Mouse (Mus musculus): ENCODE measurements around the gene Pamr1. TPM values are rescaled to one million over a fixed set of nuclear protein-coding genes. Genes with fewer than 3 reads are reported as not detected.
A peak's percentile ranks its signal among the peaks of the same experiment; 100 is the strongest.

Gene Pamr1
- polyA plus RNA-seq, 1 experiment from 2014 or later, result 3.8 TPM

DNA sequence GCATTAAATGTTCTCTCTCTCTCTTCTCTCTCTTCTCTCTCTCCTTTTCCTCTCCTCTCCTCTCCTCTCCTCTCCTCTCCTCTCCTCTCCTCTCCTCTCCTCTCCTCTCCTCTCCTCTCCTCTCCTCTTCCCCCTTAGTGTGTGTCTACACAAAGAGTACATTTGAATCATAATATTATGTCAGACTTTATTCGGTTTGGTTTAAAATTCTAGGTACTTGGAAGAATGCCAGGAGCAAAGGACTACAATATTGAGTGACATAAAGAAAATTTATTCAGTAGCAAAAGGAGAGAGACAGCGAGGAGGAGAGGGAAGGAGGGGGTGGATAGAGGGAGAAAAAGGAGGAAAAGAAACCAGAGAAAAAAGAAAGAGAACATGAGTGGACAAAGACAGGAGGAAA is 88.9 kb downstream of the Pamr1 start:
- H3K27me3 ChIP-seq (ENCODE audit: control insufficient read depth, insufficient read depth, low read length), result no peaks in the 10 kb centered on the region
- ATAC-seq (ENCODE audit: insufficient read depth, low FRiP score, low TSS enrichment), result no peak
- H3K4me2 ChIP-seq (ENCODE audit: low read depth), result no peak overlapping the region
- no peak overlapping the region for H3K27ac ChIP-seq (ENCODE audit: low read depth, low read length)
- DNase-seq (ENCODE audit: low spot score), result no peak
- WGBS, result 68% methylated on average over 2 of the region's 2 CpGs
- no peaks in the 10 kb centered on the region for H3K36me3 ChIP-seq (ENCODE audit: control insufficient read depth, insufficient read depth, low read length)
- no peaks in the 10 kb centered on the region for H3K4me1 ChIP-seq (ENCODE audit: control insufficient read depth, insufficient read depth, low read length)
- H3K9ac ChIP-seq (ENCODE audit: low read length), result no peak overlapping the region
- H3K4me3 ChIP-seq (ENCODE audit: low read depth, low read length), result no peak overlapping the region
- H3K9me3 ChIP-seq (ENCODE audit: control insufficient read depth, low read length), result no peaks in the 10 kb centered on the region

GRCm38 (mm10) chr2:102648845-102649500 is 99.2 kb downstream of the Pamr1 start:
- no peak overlapping the region for H3K4me3 ChIP-seq (ENCODE audit: low read depth, low read length)
- no peaks in the 10 kb centered on the region for H3K9me3 ChIP-seq (ENCODE audit: control insufficient read depth, low read length)
- no peak overlapping the region for H3K27ac ChIP-seq (ENCODE audit: low read depth, low read length)
- WGBS, result 84% methylated on average over 10 of the region's 10 CpGs
- no peak overlapping the region for H3K9ac ChIP-seq (ENCODE audit: low read length)
- ATAC-seq (ENCODE audit: insufficient read depth, low FRiP score, low TSS enrichment) (no peak), DNase-seq (ENCODE audit: low spot score) (no peak)
- H3K4me2 ChIP-seq (ENCODE audit: low read depth), result no peak overlapping the region
- H3K36me3 ChIP-seq (ENCODE audit: control insufficient read depth, insufficient read depth, low read length), result no peaks in the 10 kb centered on the region
- no peaks in the 10 kb centered on the region for H3K27me3 ChIP-seq (ENCODE audit: control insufficient read depth, insufficient read depth, low read length)
- H3K4me1 ChIP-seq (ENCODE audit: control insufficient read depth, insufficient read depth, low read length), result no peaks in the 10 kb centered on the region

DNA sequence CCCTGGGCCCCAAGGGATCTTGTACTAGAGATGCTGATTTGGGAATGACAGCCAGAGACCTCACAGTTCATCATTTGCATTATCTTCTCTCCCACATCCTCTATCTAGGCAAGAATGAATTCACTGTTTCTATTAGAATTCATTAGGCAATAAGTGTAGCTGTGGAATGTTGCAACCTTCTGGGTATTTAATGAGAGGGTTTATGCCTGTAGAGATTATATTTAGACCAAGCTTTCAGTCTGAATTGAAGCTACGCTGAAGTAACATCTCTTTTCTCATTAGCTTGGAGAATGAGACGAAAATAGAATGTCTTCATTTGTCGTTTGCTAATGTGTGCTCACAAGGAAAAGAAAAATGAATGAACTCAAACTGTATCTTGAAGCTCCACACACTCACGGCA is 100.5 kb downstream of the Pamr1 start:
- 89% methylated on average over 4 of the region's 4 CpGs for WGBS
- H3K27me3 ChIP-seq (ENCODE audit: control insufficient read depth, insufficient read depth, low read length), result no peaks in the 10 kb centered on the region
- DNase-seq (ENCODE audit: low spot score), result no peak

GRCm38 (mm10) chr2:102655966-102656725 is 106.3 kb downstream of the Pamr1 start:
- DNase-seq (ENCODE audit: low spot score) (peak; percentile 48), ATAC-seq (ENCODE audit: insufficient read depth, low FRiP score, low TSS enrichment) (peak; percentile 64)
- Histone ChIP-seq H3K9me3 (ENCODE audit: control insufficient read depth, low read length) (no peaks in the 10 kb centered on the region), H3K4me3 (ENCODE audit: low read depth, low read length) (no peak overlapping the region), H3K27me3 (ENCODE audit: control insufficient read depth, insufficient read depth, low read length) (no peaks in the 10 kb centered on the region), H3K9ac (ENCODE audit: low read length) (no peak overlapping the region), H3K4me2 (ENCODE audit: low read depth) (no peak overlapping the region), H3K36me3 (ENCODE audit: control insufficient read depth, insufficient read depth, low read length) (no peaks in the 10 kb centered on the region), H3K27ac (ENCODE audit: low read depth, low read length) (no peak overlapping the region), H3K4me1 (ENCODE audit: control insufficient read depth, insufficient read depth, low read length) (peaks cover 12% of the 10 kb centered on the region)
- WGBS, result 26% methylated on average over 8 of the region's 8 CpGs

More for the DNA sequence above, 100.5 kb downstream of the Pamr1 start:
- Histone ChIP-seq H3K27ac (ENCODE audit: low read depth, low read length) (no peak overlapping the region), H3K9me3 (ENCODE audit: control insufficient read depth, low read length) (no peaks in the 10 kb centered on the region), H3K9ac (ENCODE audit: low read length) (no peak overlapping the region), H3K4me1 (ENCODE audit: control insufficient read depth, insufficient read depth, low read length) (no peaks in the 10 kb centered on the region), H3K4me2 (ENCODE audit: low read depth) (no peak overlapping the region), H3K4me3 (ENCODE audit: low read depth, low read length) (no peak overlapping the region), H3K36me3 (ENCODE audit: control insufficient read depth, insufficient read depth, low read length) (no peaks in the 10 kb centered on the region)
- ATAC-seq (ENCODE audit: insufficient read depth, low FRiP score, low TSS enrichment), result no peak

GRCm38 (mm10) chr2:102657726-102658125 is 107.9 kb downstream of the Pamr1 start:
- Histone ChIP-seq H3K9ac (ENCODE audit: low read length) (no peak overlapping the region), H3K27ac (ENCODE audit: low read depth, low read length) (peak overlapping the region; percentile 92), H3K27me3 (ENCODE audit: control insufficient read depth, insufficient read depth, low read length) (no peaks in the 10 kb centered on the region), H3K4me1 (ENCODE audit: control insufficient read depth, insufficient read depth, low read length) (peaks cover 19% of the 10 kb centered on the region), H3K4me2 (ENCODE audit: low read depth) (peak overlapping the region; percentile 92), H3K9me3 (ENCODE audit: control insufficient read depth, low read length) (no peaks in the 10 kb centered on the region), H3K36me3 (ENCODE audit: control insufficient read depth, insufficient read depth, low read length) (no peaks in the 10 kb centered on the region), H3K4me3 (ENCODE audit: low read depth, low read length) (0 out of 2 replicates have a peak overlapping the region, but pooled peaks have one; percentile 71)
- peak; percentile 47; the same call in 1 of the 2 replicates for ATAC-seq (ENCODE audit: insufficient read depth, low FRiP score, low TSS enrichment)
- WGBS, result under 1% methylated on average over 7 of the region's 7 CpGs
- DNase-seq (ENCODE audit: low spot score), result peak; percentile 57

DNA sequence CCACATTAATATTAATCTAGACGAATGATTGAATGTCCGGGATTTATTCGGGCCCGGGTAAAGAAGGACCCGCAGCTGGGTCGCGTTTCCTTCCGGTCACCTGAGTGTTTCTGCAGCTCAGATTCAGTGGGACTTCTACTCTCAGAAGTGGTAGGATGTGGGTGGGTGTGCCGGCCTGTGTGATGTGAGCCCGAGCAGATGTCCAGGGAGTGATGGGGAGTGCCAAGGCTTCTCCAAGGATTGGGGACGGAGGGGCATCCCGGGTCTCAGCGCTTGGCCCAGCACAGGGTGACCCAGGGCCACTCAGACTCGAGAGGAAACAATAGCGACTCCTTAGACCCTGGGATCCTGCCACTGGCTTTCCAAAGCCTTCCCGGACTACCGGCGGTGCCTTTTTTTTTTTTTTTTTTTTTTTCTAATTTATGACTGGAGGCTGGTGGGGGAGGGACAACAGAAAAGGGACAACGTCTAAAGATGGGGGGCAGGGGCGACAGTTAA is 108.4 kb downstream of the Pamr1 start, which contains the start of gene Slc1a2:
Gene Slc1a2 (plus strand): TSS at position 497 of the 498 bp plus-strand sequence.
- 1% methylated on average over 20 of the region's 20 CpGs for WGBS
- H3K4me3 ChIP-seq (ENCODE audit: low read depth, low read length), result peak within 1 kb of the TSS; percentile 71
- H3K27ac ChIP-seq (ENCODE audit: low read depth, low read length), result peak within 1 kb of the TSS; percentile 92
- H3K9ac ChIP-seq (ENCODE audit: low read length), result peak within 1 kb of the TSS; percentile 82
- H3K27me3 ChIP-seq (ENCODE audit: control insufficient read depth, insufficient read depth, low read length), result no peaks in the 10 kb centered on the region
- ATAC-seq (ENCODE audit: insufficient read depth, low FRiP score, low TSS enrichment) (peak; percentile 56), DNase-seq (ENCODE audit: low spot score) (no peak)
- H3K36me3 ChIP-seq (ENCODE audit: control insufficient read depth, insufficient read depth, low read length), result no peaks in the 10 kb centered on the region
- peak within 1 kb of the TSS; percentile 92 for H3K4me2 ChIP-seq (ENCODE audit: low read depth)
- no peaks in the 10 kb centered on the region for H3K9me3 ChIP-seq (ENCODE audit: control insufficient read depth, low read length)
- peaks cover 22% of the 10 kb centered on the region for H3K4me1 ChIP-seq (ENCODE audit: control insufficient read depth, insufficient read depth, low read length)

GRCm38 (mm10) chr2:102658661-102659520 is 109.1 kb downstream of the Pamr1 start:
- WGBS, result under 1% methylated on average over 69 of the region's 80 CpGs
- no peaks in the 10 kb centered on the region for H3K9me3 ChIP-seq (ENCODE audit: control insufficient read depth, low read length)
- H3K27ac ChIP-seq (ENCODE audit: low read depth, low read length), result peak overlapping the region; percentile 92

GRCm38 (mm10) chr2:102659521-102659830 is 109.7 kb downstream of the Pamr1 start:
- no peak for ATAC-seq (ENCODE audit: insufficient read depth, low FRiP score, low TSS enrichment)
- H3K27ac ChIP-seq (ENCODE audit: low read depth, low read length), result peak overlapping the region; percentile 92; the same call in 1 of the 2 replicates
- peak overlapping the region; percentile 82 for H3K9ac ChIP-seq (ENCODE audit: low read length)
- peak overlapping the region; percentile 71 for H3K4me3 ChIP-seq (ENCODE audit: low read depth, low read length)
- H3K4me2 ChIP-seq (ENCODE audit: low read depth), result peak overlapping the region; percentile 92
- DNase-seq (ENCODE audit: low spot score), result peak; percentile 53
- WGBS, result 3% methylated on average over 7 of the region's 10 CpGs
- H3K4me1 ChIP-seq (ENCODE audit: control insufficient read depth, insufficient read depth, low read length), result peaks cover 29% of the 10 kb centered on the region
- no peaks in the 10 kb centered on the region for H3K9me3 ChIP-seq (ENCODE audit: control insufficient read depth, low read length)
- H3K36me3 ChIP-seq (ENCODE audit: control insufficient read depth, insufficient read depth, low read length), result no peaks in the 10 kb centered on the region
- H3K27me3 ChIP-seq (ENCODE audit: control insufficient read depth, insufficient read depth, low read length), result no peaks in the 10 kb centered on the region

More at GRCm38 (mm10) chr2:102658661-102659520, 109.1 kb downstream of the Pamr1 start:
- Histone ChIP-seq H3K4me1 (ENCODE audit: control insufficient read depth, insufficient read depth, low read length) (peaks cover 24% of the 10 kb centered on the region), H3K4me2 (ENCODE audit: low read depth) (peak overlapping the region; percentile 92), H3K9ac (ENCODE audit: low read length) (peak overlapping the region; percentile 82), H3K27me3 (ENCODE audit: control insufficient read depth, insufficient read depth, low read length) (no peaks in the 10 kb centered on the region), H3K4me3 (ENCODE audit: low read depth, low read length) (peak overlapping the region; percentile 71), H3K36me3 (ENCODE audit: control insufficient read depth, insufficient read depth, low read length) (no peaks in the 10 kb centered on the region)
- DNase-seq (ENCODE audit: low spot score), result peak; percentile 84
- peak; percentile 60 for ATAC-seq (ENCODE audit: insufficient read depth, low FRiP score, low TSS enrichment)
